Mouse (Mus musculus) CD8-positive naive resting alpha-beta T cell, adult 2 months (primary cell): ENCODE results near the gene Edn3.

Source experiments
- DNase-seq, 2 experiments: peaks; one replicate each; pipeline ENCODE4 v3.0.0; 2022; ENCODE audit warnings: low read depth in 2 of 2, low spot score in 2 of 2

Edn3 gene

DNA sequence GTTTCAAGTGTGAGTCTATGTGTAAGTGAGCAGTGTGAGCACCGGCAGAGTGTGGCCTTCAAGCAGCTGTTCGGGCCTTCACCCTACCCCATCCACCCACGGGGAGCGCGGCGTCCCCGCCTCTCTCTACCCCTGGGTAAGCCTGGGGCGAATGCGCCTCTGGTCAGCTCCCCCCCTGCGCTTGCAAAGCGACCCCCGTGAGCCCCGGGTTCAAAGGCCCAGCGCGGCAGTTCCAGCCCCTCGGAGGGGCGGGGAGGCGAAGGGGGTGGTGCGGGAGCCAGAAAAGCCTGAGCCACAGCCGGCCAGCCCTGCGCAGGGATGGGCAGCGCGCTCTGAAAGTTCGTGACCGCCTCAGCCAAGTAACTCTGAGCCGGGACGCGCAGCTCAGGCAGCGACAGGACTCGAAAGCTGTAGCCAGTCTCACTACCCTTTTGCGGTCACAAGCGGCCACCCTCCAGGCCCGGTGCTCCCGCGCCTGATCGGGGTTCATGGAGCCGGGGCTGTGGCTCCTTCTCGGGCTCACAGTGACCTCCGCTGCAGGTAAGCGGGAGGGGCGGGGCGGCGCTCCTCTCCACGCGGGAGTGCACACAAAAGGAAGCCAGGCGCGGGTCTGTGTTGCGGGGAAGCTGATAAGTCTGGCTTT, at the start of gene Edn3:
Edn3 (plus strand) TSS at position 141 of the 643 bp plus-strand sequence.
- DNase-seq: no peak

DNA sequence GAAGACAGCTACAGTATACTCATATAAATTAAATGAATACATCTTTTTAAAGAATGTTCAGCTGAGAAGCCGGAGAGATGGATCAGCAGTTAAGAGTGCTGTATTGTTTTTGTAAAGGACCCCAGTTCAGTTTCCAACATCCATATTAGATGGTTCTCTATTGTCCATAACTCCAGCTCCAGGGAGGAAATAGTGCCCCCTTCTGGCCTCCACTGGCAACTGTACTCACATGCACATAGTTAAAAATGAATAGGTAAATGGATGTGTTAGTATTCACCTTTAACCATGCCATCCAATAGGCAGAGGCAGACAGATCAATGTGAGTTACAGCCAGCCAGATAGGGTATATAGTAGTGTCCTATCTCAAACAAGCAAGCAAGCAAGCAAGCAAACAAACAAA, 48.4 kb upstream of the Edn3 start:
- no peak for DNase-seq

DNA sequence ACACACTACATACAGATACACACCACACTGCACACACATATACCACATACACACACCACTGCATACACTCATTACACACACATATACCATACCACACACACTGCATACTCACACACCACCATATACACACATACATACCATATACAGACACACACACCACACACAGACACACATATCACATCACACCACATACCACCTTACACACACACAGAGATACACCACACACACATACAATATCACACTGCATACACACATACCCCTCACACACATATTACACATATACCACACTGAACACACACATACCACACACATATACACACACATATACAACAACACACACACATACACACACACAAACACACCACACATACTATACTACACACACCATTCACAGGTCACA, 44.5 kb upstream of the Edn3 start:
- DNase-seq: no peak

DNA sequence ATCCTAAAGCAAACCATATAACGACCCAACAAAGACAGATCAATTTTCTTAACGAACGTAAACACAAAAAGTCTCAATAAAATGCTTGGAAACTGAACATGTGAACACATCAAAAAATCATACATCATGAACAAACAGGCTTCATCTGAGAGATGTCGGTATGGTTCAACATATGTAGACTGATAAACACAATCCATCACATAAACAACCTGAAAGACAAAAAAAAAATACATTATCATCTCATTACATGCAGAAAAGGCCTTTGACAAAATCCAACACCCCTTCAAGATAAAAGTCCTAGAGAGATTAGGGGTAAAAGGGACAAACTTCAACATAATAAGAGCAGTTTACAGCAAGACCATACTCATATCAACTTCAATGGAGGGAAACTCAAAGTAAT, 42.6 kb upstream of the Edn3 start:
- DNase-seq: no peak

DNA sequence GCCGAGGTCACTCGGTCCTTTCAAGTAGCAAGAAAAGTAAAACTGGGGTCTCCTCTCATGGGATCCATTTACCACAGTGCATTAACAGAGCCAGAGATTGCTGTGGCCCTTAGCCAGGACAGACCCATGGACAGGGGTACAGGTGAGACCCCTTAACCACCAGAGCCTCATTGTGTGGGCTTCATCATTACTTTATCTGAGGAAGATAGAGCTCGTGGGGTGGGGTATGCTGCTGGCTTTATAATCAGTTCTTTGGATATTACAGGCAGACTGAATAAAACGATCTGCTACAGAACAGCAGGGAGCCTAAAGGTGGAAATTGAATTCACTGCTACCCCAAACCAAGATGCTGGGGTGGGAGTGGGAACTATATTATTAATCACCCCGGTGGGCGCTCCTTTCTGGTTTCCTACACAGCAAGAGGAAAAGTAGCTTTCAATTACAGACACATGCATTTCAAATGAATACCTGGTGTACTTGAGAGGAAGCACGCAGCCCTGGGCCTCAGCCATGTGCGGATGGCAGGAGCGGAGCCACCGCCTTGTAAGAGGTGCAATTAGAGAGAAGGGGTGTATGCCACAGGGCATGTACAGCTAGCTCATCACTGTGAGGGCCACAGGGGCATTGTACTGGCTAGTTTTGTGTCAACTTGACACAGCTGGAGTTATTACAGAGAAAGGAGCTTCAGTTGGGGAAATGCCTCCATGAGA, 33.1 kb upstream of the Edn3 start:
- no peak for DNase-seq

DNA sequence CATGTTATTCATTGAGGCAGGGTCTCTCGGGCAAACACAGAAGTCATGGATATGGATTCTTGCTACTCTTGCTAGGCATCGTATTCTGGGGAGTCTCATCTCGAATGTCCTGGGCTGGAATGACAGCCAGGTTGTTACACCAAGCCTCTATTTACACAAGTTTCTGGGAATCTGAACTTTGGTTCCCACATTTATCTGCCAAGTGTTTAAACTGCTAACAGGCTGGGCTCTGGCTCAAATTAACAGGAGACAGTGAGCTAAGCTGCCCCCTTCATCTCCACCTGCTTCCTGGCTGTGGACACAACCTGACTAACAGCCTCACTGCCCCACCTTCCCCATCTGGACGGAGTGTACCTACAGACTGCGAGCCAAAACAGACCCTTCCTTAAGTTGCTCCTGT, 28.5 kb upstream of the Edn3 start:
- no peak for DNase-seq

DNA sequence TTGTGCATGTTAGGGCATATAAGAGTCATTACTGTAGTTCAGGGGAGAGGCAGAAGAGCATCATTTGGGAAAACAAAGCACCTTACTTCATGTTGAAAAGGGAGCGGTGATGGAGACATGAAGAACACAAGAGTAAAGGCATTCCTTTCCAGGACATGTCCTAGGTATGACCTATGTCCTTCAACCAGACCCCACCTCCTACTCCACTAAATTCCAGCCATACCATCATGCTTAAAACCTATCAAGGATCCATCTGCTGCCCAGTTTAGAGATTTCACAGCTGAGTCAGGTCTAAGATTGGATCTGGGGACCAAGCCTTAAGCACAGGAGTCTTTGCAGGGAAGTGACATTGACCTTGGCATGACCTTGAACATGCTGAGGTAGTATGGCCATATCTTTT, 25.1 kb upstream of the Edn3 start:
- no peak for DNase-seq

DNA sequence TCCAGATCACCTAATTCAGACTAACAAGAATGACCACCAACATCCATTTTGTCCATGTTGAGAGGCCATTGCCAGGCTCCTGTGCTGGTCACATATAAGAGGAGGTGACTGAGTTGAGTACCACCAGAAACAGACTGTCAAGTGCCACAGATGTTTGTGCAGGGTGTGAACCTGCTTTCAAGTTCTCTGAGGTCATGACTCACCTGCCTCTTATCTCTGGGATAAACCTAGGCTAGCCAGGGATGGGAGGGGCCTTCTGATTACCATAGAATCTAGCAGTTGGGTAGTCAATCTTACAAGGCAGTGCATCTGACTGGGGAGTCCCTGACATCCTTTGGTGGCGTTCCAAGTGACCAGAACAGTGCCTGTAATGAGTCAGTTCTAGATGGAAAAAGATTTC, 13.2 kb upstream of the Edn3 start:
- no peak for DNase-seq

DNA sequence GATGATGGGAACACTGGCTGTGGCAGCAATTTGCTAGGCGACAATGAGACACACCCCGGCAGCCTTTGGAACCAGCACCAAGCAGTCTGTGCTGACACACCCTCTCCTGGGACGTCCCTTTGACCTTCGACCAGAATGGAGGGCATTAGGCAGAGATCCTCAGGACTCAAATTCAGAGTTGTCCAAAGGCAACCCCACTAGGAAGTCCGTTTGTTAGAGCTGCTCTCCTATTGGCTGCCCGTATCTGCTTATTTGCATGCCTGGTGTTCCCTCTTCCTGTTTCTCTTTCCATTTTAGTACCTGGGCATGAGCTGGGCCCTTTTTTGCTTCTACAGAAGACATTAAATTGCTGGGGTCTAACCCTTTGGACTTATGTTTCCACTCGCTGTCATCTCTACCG, 12.0 kb upstream of the Edn3 start:
- DNase-seq: no peak

DNA sequence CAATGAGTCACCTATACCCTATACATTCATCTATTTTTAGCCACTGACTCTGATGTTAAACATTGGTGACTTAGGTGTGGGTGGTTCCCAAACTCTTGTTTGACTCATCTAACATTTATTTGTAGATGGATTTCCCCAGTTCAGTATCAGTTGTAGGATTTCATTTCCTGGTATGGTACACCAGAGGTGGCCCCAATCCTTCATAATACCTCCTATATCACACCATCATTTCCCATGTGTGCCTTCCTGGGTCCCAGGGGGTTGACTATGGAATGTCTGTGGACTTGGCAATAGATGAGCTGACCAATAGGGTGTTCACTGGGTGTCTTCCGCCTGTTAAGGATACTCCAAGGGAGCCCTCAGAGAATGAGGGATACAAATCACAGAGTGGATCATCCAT, 7.2 kb upstream of the Edn3 start:
- DNase-seq: no peak

DNA sequence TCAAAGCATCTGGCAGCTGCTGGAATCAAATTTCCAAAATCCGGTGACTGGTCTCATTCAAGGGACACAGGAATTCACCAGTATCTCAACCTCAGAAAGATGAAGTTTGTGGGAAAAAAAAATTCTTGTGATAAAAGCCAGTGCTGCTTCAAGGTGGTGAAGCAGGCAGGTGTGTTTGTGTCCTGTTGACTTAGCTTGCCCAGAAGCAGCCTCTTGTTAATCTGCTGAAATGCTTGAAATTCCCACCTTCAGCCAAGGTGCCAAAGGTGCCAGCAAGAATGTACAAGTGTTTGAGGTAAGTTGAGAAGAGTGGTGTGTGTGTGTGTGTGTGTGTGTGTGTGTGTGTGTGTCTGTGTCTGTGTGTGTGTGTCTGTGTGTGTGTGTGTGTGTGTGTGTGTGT, 6.2 kb upstream of the Edn3 start:
- DNase-seq: no peak

DNA sequence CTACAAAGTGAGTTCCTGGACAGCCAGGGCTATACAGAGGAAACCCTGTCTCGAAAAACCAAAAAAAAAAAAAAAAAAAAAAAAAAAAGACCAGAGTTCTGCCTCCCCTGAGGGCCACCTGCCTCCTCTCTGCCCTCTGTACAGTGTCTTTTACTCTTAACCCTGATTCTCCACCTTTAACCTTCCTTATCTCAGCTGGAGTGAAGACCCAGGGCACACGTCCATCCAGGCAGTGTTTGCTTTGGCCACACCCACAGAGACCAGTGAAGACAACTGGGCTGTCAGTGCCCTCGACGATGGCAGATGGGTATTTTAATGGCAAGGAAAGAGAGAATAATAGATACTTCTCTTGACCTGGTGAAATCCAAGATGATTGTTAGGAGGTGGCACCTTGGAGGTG, 1.2 kb upstream of the Edn3 start:
- DNase-seq: no peak

DNA sequence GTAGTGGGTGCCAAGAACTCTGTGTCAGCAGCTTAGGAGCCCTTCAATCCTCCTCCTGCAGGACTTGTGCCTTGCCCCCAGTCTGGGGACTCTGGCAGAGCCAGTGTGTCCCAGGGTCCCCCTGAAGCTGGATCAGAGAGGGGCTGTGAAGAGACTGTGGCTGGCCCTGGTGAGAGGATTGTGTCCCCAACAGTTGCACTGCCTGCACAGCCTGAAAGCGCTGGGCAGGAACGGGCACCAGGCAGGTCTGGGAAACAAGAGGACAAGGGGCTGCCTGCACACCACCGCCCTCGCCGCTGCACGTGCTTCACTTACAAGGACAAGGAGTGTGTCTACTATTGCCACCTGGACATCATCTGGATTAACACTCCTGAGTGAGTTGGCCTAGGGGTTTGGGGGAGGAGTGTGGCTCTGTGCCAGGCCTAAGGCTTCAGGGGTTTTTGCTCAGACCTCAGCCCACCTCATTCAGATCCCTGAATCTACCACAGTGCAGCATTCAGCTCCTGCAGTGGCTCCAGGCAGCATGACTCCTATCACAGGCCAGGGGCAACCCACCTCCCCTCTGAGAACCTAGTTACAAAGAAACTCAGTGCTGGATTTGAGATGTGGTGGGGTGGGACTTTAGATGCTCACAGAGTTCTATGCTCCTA, 1.2 kb downstream of the Edn3 start:
- no peak for DNase-seq

DNA sequence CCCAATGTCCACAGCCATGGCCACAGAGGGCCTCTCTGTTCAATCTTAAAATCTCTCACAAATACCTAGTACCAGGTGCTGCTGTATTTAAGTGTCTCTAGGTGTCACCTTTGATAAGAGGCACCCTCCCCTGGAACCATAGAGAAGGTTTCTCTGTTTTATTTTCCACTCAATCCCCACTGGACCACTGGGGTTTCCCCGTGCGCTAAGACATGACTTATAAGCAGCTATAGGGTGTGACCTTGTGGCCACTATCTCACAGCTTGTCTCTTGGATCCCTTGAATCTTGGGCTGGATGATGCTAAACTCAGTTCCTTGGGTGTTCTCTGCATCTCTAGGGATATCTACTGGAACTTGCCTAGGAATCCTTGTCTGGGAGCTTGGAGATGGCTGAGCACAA, 1.9 kb downstream of the Edn3 start:
- DNase-seq: no peak

DNA sequence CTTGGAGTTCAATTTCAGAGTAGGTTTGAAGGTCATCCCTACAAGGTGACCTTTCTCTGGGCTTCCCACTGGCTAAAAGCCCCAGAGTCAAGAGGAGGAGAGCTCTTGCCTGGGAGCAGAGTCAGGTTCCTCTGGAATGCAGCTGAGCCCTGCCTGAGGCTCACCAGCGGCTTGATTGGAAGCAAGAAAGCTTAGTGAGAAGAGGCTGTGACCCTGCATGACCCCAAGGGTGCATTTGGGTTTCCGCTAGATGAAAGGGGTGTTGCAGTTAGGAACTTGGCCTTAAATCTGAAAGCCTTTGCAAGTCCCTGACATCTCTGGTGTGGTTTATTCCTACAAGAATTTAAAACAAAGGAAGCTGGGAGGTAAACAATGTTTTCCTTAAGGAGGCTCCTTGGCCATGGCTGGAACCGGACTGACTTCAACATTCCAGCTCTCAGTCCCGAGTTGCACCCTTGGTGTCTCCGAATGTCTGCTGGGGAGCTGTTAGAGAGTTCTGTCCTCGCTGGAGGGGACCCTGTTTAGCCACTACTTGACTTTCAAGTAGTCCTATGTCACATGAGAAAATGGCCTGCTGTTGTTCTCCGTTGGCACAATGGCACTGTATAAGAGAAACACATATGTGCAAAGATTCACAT, 8.6 kb downstream of the Edn3 start:
- DNase-seq: no peak

DNA sequence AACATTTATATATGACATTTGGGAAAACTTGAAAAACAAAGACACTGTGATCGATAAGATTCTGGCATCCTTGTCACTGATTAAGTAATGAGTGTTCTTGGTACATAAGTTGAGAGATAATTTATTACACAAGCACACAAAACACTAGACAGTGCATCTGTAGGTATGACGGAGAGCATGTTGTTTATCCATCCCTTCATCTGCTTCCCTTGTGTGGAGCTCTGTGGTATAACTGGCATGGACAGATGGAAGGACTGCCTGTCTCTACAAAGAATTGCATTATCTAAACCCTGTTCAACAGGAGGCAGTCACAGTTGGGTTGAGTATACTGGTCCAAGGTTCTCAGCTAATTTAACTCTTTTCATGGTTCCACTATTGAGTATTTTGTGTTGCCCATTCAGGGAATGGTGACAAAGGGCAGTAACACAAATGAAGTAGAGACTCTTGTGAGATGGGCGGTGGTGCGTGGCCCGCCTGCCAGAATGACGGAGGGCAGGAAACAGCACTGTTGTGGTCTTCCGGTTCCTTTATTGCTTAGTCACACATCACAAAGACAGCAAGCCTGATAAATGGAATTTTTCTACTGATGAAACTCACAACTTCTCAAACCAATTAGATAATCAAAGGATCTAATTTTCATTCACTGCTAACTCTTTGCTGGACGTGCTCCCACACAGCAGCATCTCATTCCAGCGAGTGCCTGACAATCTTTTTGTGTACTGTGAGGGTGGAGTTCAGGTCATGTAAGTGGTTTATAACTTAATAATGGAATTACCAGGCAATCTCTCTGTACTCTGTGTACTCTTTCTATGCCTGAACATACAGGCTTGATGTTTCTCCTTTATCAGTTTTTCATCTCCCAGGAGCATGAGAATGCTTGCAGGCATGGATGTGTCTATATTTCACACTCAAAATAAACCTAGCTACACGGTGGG, 14.0 kb downstream of the Edn3 start:
- no peak for DNase-seq

DNA sequence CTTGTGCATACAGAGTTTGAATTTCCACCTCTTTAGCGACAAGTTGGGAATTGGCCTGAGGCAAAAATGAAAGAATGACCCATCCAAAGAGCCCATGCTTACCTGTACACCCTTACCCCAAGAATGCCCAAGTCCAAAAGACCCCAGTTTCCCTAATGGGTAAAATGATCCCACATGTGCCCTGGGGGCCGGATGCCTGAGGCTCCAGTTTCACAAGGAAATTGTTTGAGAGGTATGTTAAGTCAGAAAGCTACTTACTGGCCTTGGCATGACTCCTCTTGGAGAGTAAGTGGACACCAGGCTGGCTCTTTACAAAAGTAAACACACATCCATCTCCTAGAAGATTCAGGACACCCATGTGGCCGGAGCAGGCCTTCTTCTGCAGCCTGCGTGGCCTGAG, 21.6 kb downstream of the Edn3 start:
- no peak for DNase-seq

DNA sequence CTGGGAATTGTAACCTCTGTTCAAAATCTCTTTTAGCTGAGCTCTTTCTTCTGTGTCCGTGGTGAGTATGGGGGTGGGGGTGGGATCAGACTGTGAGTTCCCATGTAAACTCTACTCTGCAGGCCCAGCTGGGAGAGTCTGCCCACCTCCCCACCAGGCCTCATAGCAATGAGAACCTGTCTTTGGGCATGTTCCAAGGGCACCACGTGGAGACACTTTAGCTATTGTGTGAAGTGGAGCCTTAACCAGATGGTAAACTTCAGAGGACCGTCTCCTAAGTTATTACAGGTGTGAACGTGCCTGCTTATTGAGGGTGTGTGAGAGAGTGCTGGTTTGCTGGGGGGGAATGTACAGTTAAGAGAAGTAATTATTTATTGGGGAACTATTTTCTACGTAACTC, 22.5 kb downstream of the Edn3 start:
- DNase-seq: no peak

DNA sequence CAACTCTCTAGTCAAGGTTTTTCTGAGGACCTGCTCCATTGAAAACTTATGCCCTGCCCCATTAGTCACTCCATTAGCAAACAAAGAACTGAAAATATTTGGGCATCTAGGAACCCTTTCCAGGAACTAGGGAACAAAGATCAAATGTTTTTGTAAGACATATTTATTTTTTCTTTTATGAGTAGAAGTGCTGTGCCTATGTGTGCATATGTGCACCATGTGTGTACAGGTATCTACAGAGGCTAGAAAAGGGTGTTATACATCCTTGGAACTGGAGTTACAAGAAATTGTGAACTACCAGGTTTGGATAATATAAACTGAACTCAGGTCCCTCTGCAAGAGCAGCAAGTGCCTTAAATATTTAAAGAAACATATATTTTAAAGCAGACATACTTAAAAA, 28.4 kb downstream of the Edn3 start:
- DNase-seq: no peak

DNA sequence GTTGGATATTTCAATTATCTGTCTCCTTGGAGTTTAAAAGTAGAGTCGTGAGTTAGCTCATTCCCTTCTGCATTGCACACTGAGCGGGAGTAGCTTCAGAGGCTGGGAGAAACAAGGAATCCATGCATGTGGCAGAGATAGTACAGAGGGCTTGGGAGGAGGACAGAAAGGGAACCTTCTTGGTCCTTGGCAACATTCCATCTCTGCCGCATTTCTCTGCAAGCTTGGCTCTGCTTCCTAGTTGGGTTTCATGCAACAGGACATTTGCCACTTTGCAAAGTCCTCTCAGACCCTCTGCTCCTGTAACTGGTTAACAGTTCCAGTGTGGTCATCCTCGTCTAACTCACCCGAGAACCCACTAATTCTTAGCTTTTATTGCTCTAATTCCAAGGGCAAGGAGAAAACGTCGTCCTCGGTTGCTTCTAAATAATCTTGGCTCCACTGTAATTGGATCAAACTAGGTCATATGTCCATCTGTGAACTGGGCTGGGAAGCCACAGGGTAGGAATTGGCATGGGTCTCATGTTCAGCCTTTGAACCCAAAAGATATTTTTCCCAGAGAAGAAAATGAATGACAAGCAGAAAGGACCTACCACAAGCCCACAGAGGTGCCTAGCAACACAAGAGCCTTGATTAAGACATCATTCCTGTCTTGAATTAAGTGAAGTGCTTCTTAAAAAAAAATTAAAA, 32.2 kb downstream of the Edn3 start:
- DNase-seq: no peak

DNA sequence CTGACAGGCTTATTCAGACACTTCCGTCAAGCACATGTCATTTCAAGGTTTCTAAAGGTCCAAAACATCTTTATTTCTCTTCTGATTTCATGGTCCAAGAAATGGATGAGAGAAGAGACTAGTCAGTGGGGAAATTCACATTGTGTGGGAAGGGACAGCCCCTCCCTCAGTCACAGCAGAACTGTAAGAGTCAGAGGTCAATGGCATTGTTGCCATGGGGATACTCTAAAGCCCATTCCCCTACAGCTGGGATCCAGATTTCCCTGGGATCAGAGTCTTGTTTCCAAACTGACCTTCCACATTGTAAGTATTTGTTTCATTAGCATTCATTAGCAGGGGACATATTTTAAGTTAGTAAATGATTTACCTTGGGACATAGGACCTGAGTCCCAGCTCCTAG, 32.8 kb downstream of the Edn3 start:
- DNase-seq: no peak
